Mouse (Mus musculus): ENCODE measurements around the gene Olfr775. TPM values are rescaled to one million over a fixed set of nuclear protein-coding genes. Genes with fewer than 3 reads are reported as not detected.

Gene Olfr775
- total RNA-seq (2012; rRNA removed), result not detected in 2 replicates
- not detected for polyA plus RNA-seq (2012; ENCODE audit: insufficient read depth in 1 of 2, insufficient read length in 2 of 2, low read depth in 1 of 2, low replicate concordance in 2 of 2, missing spikeins in 1 of 2)

DNA sequence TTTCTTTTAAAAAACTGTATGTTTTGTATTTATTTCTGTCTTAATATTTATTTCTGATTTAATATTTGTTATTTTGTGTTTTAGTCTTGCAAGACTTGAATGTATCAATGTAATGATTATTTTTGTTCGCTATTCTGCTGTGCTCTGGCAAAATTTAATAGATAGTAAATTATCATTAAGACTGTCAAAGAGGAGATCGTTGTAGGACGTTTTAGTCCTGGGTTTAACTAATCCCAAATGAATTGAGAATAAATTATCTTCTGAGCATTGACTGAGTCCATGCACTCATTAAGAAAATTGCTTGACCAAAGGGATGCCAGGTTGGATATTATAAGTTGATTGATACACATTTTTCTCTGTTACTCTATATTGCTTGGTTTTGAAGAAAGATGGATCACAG lies at the start of gene Olfr775:
Gene Olfr775, plus strand, starts transcription at position 301 of the 400 bp plus-strand sequence.
- Histone ChIP-seq H3K36me3 (ENCODE audit: control insufficient read depth in 1 of 2, insufficient read depth in 2 of 2, low read length in 2 of 2) (no peaks in the 10 kb centered on the region), H3K27ac (ENCODE audit: control insufficient read depth, low read depth, low read length) (no peak within 1 kb of the TSS), H3K9ac (ENCODE audit: control insufficient read depth, low read depth, low read length, poor library complexity, severe bottlenecking) (no peak within 1 kb of the TSS), H3K4me1 (ENCODE audit: control insufficient read depth in 1 of 2, insufficient read depth in 2 of 2, low read length in 2 of 2) (no peaks in the 10 kb centered on the region), H3K27me3 (ENCODE audit: control insufficient read depth in 1 of 2, insufficient read depth in 2 of 2, low read length in 2 of 2) (no peaks in the 10 kb centered on the region), H3K79me2 (ENCODE audit: control insufficient read depth, insufficient read depth, low read length, poor library complexity) (no peaks in the 10 kb centered on the region), H3K4me3 (ENCODE audit: control insufficient read depth in 1 of 2, insufficient read depth in 1 of 2, low read depth in 2 of 2, low read length in 2 of 2) (no peak within 1 kb of the TSS), H3K9me3 (replicated peaks; ENCODE audit: insufficient read depth, low read length) (no peaks in the 10 kb centered on the region)
- TF ChIP-seq MYC (IDR thresholded peaks at IDR 0.05; ENCODE audit: low read depth, low read length) (no peak), POLR2AphosphoS5 (IDR thresholded peaks at IDR 0.05; ENCODE audit: borderline replicate concordance, low read depth, low read length) (no peak), ZNF384 (IDR thresholded peaks at IDR 0.05; ENCODE audit: low read depth, low read length) (no peak), POLR2A (IDR thresholded peaks at IDR 0.05; ENCODE audit: control insufficient read depth in 1 of 2, insufficient read depth in 1 of 2, low read depth in 1 of 2, low read length in 2 of 2, poor library complexity in 1 of 2) (no peak), ELF1 (IDR thresholded peaks at IDR 0.05; ENCODE audit: low read depth, low read length) (no peak), TBP (IDR thresholded peaks at IDR 0.05; ENCODE audit: low read depth, low read length) (no peak), CHD1 (IDR thresholded peaks at IDR 0.05; ENCODE audit: low read depth, low read length) (no peak), MXI1 (IDR thresholded peaks at IDR 0.05; ENCODE audit: low read depth, low read length) (no peak), CTCF (IDR thresholded peaks at IDR 0.05 in 2 of 3, conservative IDR thresholded peaks at IDR 0.05 in 1 of 3; ENCODE audit: control insufficient read depth in 1 of 3, insufficient read depth in 1 of 3, low read depth in 2 of 3, low read length in 3 of 3, poor library complexity in 1 of 3, severe bottlenecking in 1 of 3) (no peak), HCFC1 (IDR thresholded peaks at IDR 0.05; ENCODE audit: low read depth, low read length) (no peak), NRF1 (IDR thresholded peaks at IDR 0.05; ENCODE audit: insufficient read depth, low read depth, low read length, poor library complexity, severe bottlenecking) (no peak), KAT2A (conservative IDR thresholded peaks at IDR 0.05; ENCODE audit: low read depth, low read length) (no peak), SIN3A (IDR thresholded peaks at IDR 0.05; ENCODE audit: low read length) (no peak), RCOR1 (IDR thresholded peaks at IDR 0.05; ENCODE audit: low read depth, low read length) (no peak), MEF2A (IDR thresholded peaks at IDR 0.05; ENCODE audit: extremely low read depth, insufficient replicate concordance, low read depth, low read length, poor library complexity, severe bottlenecking) (no peak)
- DNase-seq (ENCODE audit: low read depth, low spot score), result no peak

DNA sequence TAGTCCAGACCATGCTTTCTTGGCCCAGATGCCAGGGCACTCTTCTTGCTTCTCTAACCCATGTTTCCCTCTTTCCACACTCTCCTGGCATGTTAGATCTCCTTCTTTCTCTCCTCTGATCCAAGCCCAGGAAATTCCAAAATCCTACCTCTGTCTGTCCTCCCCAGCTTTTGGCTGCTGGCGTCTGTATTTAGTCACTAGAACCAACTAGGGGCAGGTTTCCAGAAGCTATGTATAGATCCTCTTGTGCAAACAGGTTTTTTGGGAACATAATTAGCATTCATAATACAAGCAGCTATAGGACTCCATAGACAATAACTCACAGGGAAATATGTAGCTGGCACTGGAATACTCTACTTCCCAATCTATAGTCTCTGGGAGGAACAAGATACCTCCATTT lies 17.5 kb upstream of the Olfr775 start:
- Histone ChIP-seq H3K27ac (ENCODE audit: control insufficient read depth, low read depth, low read length) (no peak overlapping the region), H3K9ac (ENCODE audit: control insufficient read depth, low read depth, low read length, poor library complexity, severe bottlenecking) (no peak overlapping the region), H3K36me3 (ENCODE audit: control insufficient read depth in 1 of 2, insufficient read depth in 2 of 2, low read length in 2 of 2) (no peaks in the 10 kb centered on the region), H3K27me3 (ENCODE audit: control insufficient read depth in 1 of 2, insufficient read depth in 2 of 2, low read length in 2 of 2) (no peaks in the 10 kb centered on the region), H3K79me2 (ENCODE audit: control insufficient read depth, insufficient read depth, low read length, poor library complexity) (no peaks in the 10 kb centered on the region), H3K4me3 (ENCODE audit: control insufficient read depth in 1 of 2, insufficient read depth in 1 of 2, low read depth in 2 of 2, low read length in 2 of 2) (no peak overlapping the region), H3K4me1 (ENCODE audit: control insufficient read depth in 1 of 2, insufficient read depth in 2 of 2, low read length in 2 of 2) (no peaks in the 10 kb centered on the region), H3K9me3 (replicated peaks; ENCODE audit: insufficient read depth, low read length) (no peaks in the 10 kb centered on the region)
- no peak for DNase-seq (ENCODE audit: low read depth, low spot score)
- TF ChIP-seq HCFC1 (IDR thresholded peaks at IDR 0.05; ENCODE audit: low read depth, low read length) (no peak), MAX (IDR thresholded peaks at IDR 0.05; ENCODE audit: low read length) (no peak), ZKSCAN1 (IDR thresholded peaks at IDR 0.05; ENCODE audit: low read depth, low read length) (no peak), ZC3H11A (IDR thresholded peaks at IDR 0.05; ENCODE audit: low read depth, low read length) (no peak), CHD2 (IDR thresholded peaks at IDR 0.05; ENCODE audit: low read length) (no peak), EP300 (IDR thresholded peaks at IDR 0.05; ENCODE audit: low read depth in 1 of 2, low read length in 2 of 2) (no peak), KAT2A (conservative IDR thresholded peaks at IDR 0.05; ENCODE audit: low read depth, low read length) (no peak), MAFK (IDR thresholded peaks at IDR 0.05; ENCODE audit: borderline replicate concordance, low read depth, low read length) (no peak)
